Mouse (Mus musculus) ES-Bruce4 (cell line): Measurements from ENCODE around the gene Il33.

ENCODE experiments used
- CTCF ChIP-seq: IDR thresholded peaks from one replicate; pipeline ENCODE4 v1.8.1; 2011; ENCODE audit warnings: low read depth, low read length
- EP300 ChIP-seq: IDR thresholded peaks from 2 replicates; pipeline ENCODE4 v1.6.1; 2011; ENCODE audit warnings: low read depth, low read length; ENCODE audit not compliant: insufficient read depth
- POLR2A ChIP-seq: IDR thresholded peaks from one replicate; pipeline ENCODE4 v1.8.1; 2011; ENCODE audit warnings: low read length; ENCODE audit not compliant: insufficient read depth

DNA sequence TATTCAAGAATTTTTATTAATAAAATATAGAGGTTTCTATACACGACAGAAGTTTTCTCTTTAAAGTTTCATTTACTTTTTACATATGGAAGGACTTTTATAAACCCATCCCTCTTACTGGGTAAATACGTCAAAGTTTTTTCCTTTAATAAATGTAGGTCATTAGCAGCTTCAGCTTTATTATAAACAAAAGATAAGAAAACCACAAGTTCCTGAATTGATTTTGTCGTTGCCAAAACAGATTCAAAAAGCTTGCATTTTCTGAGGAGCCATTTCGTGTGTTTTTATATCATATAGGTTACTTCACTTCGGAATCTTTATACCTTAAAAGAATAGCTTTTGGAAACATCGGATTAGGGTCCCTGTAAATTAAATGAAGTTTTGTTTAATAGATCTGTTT, 76.6 kb downstream of the Il33 start:
- no peak for TF ChIP-seq CTCF
- TF ChIP-seq EP300, result no peak
- TF ChIP-seq POLR2A, result no peak
